Mouse (Mus musculus) testis, postnatal 10 days (tissue): ENCODE measurements around the gene Tmem135.

Source experiments
- DNase-seq: peaks from one replicate; pipeline ENCODE4 v3.0.0; 2021; ENCODE audit warnings: low spot score

Tmem135 gene

GRCm38 (mm10) chr7:89248135-89248850, 155.7 kb downstream of the Tmem135 start:
- DNase-seq: no peak

- no peak for DNase-seq
These were observed 156.9 kb downstream of the Tmem135 start for GRCm38 (mm10) chr7:89247012-89247710.

DNA sequence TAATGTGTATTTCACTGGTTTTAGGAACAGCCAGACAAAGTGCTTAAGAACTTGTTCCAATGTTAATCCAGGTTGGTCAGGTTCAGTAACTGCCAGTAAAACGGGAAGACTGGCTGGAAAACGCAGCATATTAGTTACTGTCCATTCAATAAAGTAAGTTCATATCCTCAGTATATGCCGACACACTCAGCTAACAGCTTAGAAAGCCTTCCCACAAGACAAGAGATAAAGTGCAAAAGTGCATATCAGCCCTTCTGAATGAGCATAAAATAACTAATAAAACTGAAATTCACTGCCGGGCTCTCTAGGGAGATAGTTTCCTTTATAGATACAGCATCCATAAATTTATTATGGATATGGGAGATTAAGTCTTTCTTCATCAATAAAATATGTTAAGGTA, 161.5 kb downstream of the Tmem135 start:
- DNase-seq: no peak

DNA sequence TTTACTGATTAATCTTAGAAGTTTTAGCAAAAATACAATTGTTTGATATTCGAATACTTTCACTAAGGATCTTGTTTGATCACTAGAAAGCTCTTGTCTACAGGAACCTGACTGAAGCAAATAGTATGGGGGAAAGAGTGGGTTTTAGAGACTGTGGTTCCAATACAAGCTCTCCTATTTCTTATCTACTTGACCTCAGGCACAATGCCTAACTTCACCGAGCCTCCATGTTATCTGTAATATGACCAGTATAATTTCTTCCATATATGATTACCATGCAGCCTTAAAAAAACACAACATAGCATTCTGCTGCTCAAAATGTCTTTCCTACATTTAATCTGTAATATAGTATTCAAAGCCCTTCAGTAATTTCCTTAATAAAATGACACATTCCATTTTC, 161.9 kb downstream of the Tmem135 start:
- DNase-seq: no peak

GRCm38 (mm10) chr7:89239592-89239991, 164.4 kb downstream of the Tmem135 start:
- DNase-seq: no peak

DNA sequence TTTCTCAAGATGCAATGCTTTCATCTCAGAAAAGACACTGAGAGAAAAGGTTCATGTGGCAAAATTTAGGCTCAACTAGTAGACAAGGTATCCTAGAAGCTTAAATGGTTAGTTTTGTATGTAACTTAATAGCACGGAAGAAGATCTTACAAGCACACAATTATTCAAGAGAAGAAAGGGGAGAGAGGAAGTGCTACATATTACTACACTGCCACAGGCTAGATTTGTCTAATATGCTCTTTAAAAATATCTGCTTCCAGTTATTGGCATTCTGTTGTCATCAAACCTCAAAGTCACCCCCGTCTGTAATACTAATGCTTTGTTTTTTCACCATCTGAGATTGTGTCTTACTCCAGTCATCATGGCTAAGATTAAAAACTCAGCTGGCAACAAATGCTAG, 167.4 kb downstream of the Tmem135 start:
- DNase-seq: no peak

- DNase-seq: no peak
These were observed 168.0 kb downstream of the Tmem135 start for GRCm38 (mm10) chr7:89235974-89236507.

DNA sequence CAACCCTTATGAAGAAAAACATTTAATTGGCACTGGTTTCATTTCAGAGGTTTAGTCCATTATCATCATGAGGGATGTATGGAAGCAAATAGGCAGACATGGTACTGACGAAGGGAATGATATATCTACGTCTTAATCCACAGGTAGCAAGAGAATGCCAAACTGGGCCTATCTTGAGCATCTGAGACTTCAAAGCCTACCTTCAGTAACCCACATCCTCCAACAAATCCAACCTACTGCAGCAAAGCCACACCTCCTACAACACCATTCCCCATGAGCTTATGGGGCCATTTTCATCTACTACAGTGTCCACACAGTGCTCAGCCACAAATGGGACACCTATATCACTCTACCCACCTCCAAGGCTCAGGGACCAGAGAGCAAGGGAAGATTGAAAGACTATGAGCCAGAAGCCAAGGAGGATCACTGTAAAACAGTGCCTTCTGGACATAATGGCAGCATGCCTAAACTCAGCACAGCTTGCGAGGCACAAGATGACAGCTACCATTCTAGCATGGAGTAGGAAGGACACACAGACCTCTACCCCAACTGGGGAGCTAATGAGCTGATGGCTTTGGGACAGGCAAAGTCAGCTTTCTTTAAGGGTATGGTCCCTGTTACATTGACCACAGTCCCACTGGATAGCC, 171.4 kb downstream of the Tmem135 start:
- DNase-seq: no peak

GRCm38 (mm10) chr7:89231200-89231790, 172.7 kb downstream of the Tmem135 start:
- DNase-seq: no peak

- DNase-seq: no peak
These were observed 181.4 kb downstream of the Tmem135 start for GRCm38 (mm10) chr7:89222609-89223008.

DNA sequence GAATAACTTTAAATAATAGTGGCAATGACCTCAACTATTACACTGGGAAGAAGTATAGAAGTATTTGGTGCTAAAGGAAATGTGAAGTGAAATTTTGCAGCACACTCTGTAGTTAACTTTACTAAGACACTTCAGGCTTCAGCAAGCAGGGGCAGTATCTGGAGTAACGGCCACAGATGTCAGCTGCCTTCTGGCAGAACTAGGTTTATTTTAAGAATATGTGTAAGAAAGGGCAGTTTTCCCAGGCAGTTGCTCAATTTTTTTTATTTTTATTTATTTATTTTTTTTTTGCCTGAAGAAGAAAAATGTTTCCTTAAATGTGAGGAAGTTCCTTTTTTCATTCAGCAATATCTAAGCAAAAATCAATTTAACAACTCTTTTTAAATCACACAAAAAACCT, 187.4 kb downstream of the Tmem135 start:
- no peak for DNase-seq

- DNase-seq: no peak
These were observed 187.9 kb downstream of the Tmem135 start for GRCm38 (mm10) chr7:89216118-89216517.

DNA sequence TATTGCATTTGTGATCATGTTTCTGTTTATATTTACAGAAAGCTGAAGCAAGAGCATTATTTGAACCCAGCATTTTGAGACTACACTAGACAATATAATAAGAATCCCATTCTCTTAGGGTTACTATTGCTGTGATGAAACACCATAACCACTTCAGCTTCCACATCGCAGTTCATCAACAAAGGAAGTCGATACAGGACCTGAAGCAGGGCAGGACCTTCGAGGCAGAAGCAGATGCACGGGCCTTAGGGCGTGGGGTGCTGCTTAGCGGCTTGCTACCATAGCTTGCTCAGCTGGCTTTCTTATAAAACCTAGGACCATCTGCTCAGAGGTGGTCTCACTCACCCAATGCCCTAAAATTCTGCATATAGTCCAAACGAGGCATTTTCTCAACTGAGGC, 188.3 kb downstream of the Tmem135 start:
- no peak for DNase-seq

- DNase-seq: no peak
These were observed 193.5 kb downstream of the Tmem135 start for GRCm38 (mm10) chr7:89210506-89210905.

DNA sequence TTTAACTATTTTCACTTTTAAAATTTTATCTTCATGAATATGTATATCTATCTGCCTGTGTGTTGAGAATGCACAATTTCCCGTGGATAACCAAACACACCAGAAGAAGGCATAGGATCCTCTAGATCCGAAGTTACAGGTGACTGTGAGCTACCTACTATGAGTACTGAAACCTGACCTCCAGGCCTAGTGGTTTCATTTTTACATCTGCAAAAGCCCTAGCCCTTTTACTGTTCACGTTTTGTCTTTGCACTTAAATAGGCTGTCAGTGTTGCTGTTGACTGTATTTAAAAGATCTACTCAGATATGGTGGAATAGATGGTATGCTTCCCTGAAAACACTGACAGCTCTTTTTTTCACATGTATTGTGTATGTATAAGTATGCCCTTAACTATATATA, 197.9 kb downstream of the Tmem135 start:
- no peak for DNase-seq

DNA sequence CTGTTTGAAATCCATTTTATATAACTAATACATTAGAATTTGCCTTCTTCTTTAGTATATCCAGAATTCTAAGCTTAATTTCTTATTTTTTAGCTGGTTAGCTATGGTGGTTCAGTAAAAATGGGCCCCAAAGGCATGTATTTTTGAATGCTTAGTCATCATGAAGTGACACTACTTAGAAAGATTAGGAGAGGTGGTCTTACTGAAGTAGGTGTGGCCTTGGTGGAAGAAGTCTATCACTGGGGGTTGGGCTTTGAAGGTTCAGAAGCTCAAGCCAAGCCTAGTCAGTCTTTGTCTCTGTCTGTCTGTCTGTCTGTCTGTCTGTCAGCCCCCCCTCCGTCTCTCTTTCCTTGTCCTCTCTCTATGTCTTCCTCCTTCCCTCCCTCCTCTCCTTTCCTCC, 198.6 kb downstream of the Tmem135 start:
- DNase-seq: no peak

GRCm38 (mm10) chr7:89203144-89203543, 200.9 kb downstream of the Tmem135 start:
- no peak for DNase-seq

- DNase-seq: no peak
These were observed 202.1 kb downstream of the Tmem135 start for GRCm38 (mm10) chr7:89201954-89202353.

DNA sequence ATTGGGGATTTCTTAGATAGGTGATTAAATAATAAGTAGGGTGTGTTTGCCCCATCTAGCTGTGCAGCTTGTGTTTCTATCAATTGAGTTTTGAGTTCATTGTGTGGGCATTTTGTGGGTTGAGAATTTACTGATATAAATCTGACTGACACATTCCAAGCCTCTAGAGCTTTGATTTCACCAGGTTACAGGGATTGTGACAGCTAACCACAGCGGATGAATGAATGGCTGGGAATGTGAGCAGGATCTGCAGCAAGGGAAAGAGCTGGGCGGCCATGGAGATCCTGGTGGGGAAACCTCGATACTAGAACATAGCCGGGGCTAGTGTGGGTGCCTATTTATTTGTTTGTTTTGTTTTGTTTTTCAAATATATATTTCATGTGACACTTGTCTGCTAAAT, 205.5 kb downstream of the Tmem135 start:
- DNase-seq: no peak

- DNase-seq: no peak
These were observed 210.6 kb downstream of the Tmem135 start for GRCm38 (mm10) chr7:89193459-89193858.

GRCm38 (mm10) chr7:89183928-89184327, 220.1 kb downstream of the Tmem135 start:
- no peak for DNase-seq

GRCm38 (mm10) chr7:89182943-89183342, 221.1 kb downstream of the Tmem135 start:
- DNase-seq: no peak

DNA sequence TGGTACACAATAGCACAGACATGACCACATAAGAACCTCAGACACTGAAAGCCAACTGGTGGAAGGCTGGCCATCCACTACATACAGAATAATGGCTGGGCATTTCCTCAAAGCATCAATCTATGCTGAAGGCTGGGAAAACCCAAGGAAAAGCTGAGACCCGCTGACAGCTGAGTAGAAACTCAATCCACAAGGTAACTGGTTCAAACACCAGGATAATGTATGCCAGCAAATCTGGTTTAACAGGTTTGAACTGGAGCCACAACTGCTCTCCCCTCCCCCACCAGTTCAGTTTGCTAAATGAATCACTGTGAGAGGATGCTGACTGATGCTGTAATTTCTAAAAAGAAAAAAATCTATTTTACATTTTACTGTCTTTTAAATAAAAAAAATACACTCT, 222.7 kb downstream of the Tmem135 start:
- DNase-seq: no peak
